In the genomic region with DNA sequence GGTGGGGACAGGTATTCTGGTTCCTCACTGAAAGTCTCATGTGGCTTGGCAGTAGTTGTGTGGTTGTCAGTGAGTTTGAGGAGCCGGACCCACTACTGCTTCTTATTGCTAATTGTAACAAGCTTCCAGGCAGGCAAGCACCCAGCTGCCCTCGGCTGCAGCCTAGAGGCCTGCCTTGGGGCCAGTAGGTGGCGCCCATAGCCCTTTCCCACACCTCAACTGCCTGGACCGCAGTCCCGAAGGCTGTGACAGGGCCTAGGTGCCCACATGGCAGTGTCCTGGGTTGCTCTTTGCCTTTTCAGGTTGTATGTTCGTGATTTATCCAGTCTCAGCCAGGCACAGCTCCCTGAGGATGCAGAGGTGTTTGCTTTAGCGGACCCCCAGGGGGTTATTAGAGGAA, we compare ENCODE assay signal across 8 mouse cellular contexts. TPM values are rescaled to one million over a fixed set of nuclear protein-coding genes. Genes with fewer than 3 reads are reported as not detected.
DNase-seq lines count a peak whose midpoint lies in the region; ATAC-seq lines count a peak whose summit lies in the region.

No protein-coding gene starts in this region.

- peak; percentile 44 for DNase-seq in R1 (ENCODE audit: low read depth, low spot score)
- peak; percentile 84 for DNase-seq in gastrocnemius, postnatal 10 days
- peak; percentile 20 for DNase-seq in hindlimb bud, embryonic 11.5 days (ENCODE audit: extremely low spot score, low read depth, low spot score)
- DNase-seq in left cerebral cortex, adult 18-20 months (ENCODE audit: low spot score in 2 of 2): peak; percentile 81 to 82
- DNase-seq in right cerebral cortex, adult 2 months (ENCODE audit: low spot score in 2 of 2): peak; percentile 70 to 77
- DNase-seq in urinary bladder, adult 2 months (ENCODE audit: low spot score): peak; percentile 61

- ATAC-seq in common myeloid progenitor, adult 5-6 weeks (replicated peaks; ENCODE audit: low read depth, poor library complexity, severe bottlenecking): peak; percentile 97
- ATAC-seq in megakaryocyte, adult 5-6 weeks (ENCODE audit: poor library complexity, severe bottlenecking): peak; percentile 94

RNA-seq across cellular contexts. Expression of gene Clpb, which starts 16.2 kb away (rescaled TPM):
- 29.2 TPM in 2 replicates for total RNA-seq in common myeloid progenitor, adult 5-6 weeks (2017)
- total RNA-seq in gastrocnemius, postnatal 10 days (2021): 10 to 100 TPM; 30.7 to 38.7 TPM
- total RNA-seq in left cerebral cortex, adult 18-20 months (2021): 10 to 100 TPM; 55.8 to 57.3 TPM
- total RNA-seq in megakaryocyte, adult 5-6 weeks (2015): 3.2 and 8.3 TPM in 2 replicates
- total RNA-seq in megakaryocyte, adult 5-6 weeks (2017): 12.2 and 18.4 TPM in 2 replicates
- polyA plus RNA-seq in urinary bladder, adult 2 months (2012; rRNA removed): 23.8 and 25.3 TPM in 2 replicates

Comparison
In these comparisons a context has a peak if more than half of its experiments do, and no peak if none do; other contexts are left out.
1. Peak in every context shown above with its lines: DNase-seq and ATAC-seq.
2. DNase-seq: peak in every context shown above with its lines; median percentile 84 in gastrocnemius, postnatal 10 days; 82 in left cerebral cortex, adult 18-20 months; 74 in right cerebral cortex, adult 2 months; 61 in urinary bladder, adult 2 months; 44 in R1; 20 in hindlimb bud, embryonic 11.5 days.